Mouse (Mus musculus): ENCODE data around the gene Axl.

DNA sequence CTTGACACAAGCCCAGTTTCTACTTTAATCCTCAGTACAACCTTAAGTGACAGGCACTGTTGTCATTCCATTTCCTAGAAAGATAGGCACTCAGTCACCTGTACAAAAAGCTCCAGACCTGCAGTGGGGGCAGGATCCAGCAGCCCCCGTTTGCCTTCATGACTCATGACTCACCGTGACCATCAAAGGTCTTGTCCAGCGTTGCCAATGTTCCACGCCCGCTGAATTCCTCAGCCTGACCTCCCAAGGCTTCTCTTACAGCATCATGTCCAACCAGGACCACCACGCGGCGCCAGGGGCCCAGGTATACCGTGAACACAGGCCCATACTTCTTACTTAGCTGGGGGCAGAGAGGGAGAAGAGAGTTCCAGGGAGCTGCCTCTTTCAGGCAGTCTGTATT is 26.2 kb upstream of the Axl start:
- TF ChIP-seq CTCF (IDR thresholded peaks at IDR 0.05; ENCODE audit: borderline replicate concordance, extremely low read depth, insufficient read depth, insufficient read length) (no peak), POLR2A (IDR thresholded peaks at IDR 0.05; ENCODE audit: borderline replicate concordance, extremely low read depth, insufficient read depth, insufficient read length, poor library complexity, severe bottlenecking) (no peak)
